Mouse (Mus musculus) gastrocnemius, postnatal 10 days (tissue): ENCODE measurements around the gene Gm2381. TPM values are rescaled to one million over a fixed set of nuclear protein-coding genes. Genes with fewer than 3 reads are reported as not detected.
"Not testable (repeated sequence)": the region's sequence is repeated elsewhere in the genome, so short reads cannot be mapped to it uniquely, and the experiment has no call there.

ENCODE experiments used
- DNase-seq: peaks from one replicate; pipeline ENCODE4 v3.0.0; 2021; ENCODE audit warnings: mixed read lengths
- long read RNA-seq, 2 experiments: library from polyadenylated mRNA; stranded (forward); transcript quantifications; one replicate each; pipeline ENCODE4 v2.0.0; 2021
- total RNA-seq, 2 experiments: library from RNA; stranded (reverse); gene quantifications; 2 replicates each; pipeline ENCODE4 v1.2.3; 2021

The Gm2381 gene
- total RNA-seq: under 1 TPM in 1 of 2 experiments, not detected in 1; 0.05 TPM
- long read RNA-seq, experiment 1: 0 reads
- long read RNA-seq, experiment 2: 0 reads

- not testable (repeated sequence) for DNase-seq
These were observed at the start of gene Gm2381 for GRCm38 (mm10) chr7:42866801-42867458. Gene Gm2381 (minus strand): TSS chr7:42867234.

- not testable (repeated sequence) for DNase-seq
These were observed 31.0 kb upstream of the Gm2381 start for GRCm38 (mm10) chr7:42898067-42898466.

GRCm38 (mm10) chr7:42878090-42878489 lies 11.1 kb upstream of the Gm2381 start:
- no peak for DNase-seq

- DNase-seq: not testable (repeated sequence)
These were observed 28.7 kb downstream of the Gm2381 start for GRCm38 (mm10) chr7:42838366-42838765.

GRCm38 (mm10) chr7:42832221-42832620 lies 34.8 kb downstream of the Gm2381 start:
- no peak for DNase-seq

GRCm38 (mm10) chr7:42793425-42793824 lies 73.6 kb downstream of the Gm2381 start, which contains the start of gene Vmn2r62:
Gene Vmn2r62 (minus strand): TSS chr7:42793525.
- not testable (repeated sequence) for DNase-seq

Other genes with a start within 250 kb of the Gm2381 start
- gene Zfp976, start 224.6 kb downstream of the Gm2381 start, total RNA-seq: 1 to 10 TPM; 1.1 to 1.2 TPM
- 1 to 10 TPM; 3.2 to 4.3 TPM for gene Zfp975, start 174.5 kb downstream of the Gm2381 start, total RNA-seq
- gene Gm17067, start 140.2 kb downstream of the Gm2381 start, total RNA-seq: not detected
- not detected for gene Vmn2r62, start 73.7 kb downstream of the Gm2381 start, total RNA-seq
- not detected for gene Vmn2r63, start 66.6 kb upstream of the Gm2381 start, total RNA-seq
- not detected for gene Gm9268, start 151.5 kb upstream of the Gm2381 start, total RNA-seq
- gene Zfp936, start 247.0 kb upstream of the Gm2381 start, total RNA-seq: not detected